Mouse (Mus musculus) erythroblast, adult 5-6 weeks (primary cell): ENCODE measurements around the gene Smim8. TPM values are rescaled to one million over a fixed set of nuclear protein-coding genes. Genes with fewer than 3 reads are reported as not detected.
A peak's percentile ranks its signal among the peaks of the same experiment; 100 is the strongest.
"Not testable (repeated sequence)": the region's sequence is repeated elsewhere in the genome, so short reads cannot be mapped to it uniquely, and the experiment has no call there.

Experiments used
- ATAC-seq: replicated peaks from 2 replicates; pipeline ENCODE4 v1.8.0; 2016; ENCODE audit warnings: moderate number of reproducible peaks, mild to moderate bottlenecking, moderate TSS enrichment, inconsistent platforms; ENCODE audit not compliant: poor library complexity, low FRiP score, severe bottlenecking
- total RNA-seq, 2 experiments: library from RNA; stranded (forward) in 1 of 2; stranded (reverse) in 1 of 2; fragments of 150-400 nt in 1 of 2; fragments of 200-764, 138-1000 nt in 1 of 2; gene quantifications; 2 replicates each; pipeline versions ENCODE4 v1.2.3 to v1.2.4; 2015 to 2017; ENCODE audit warnings: low replicate concordance in 2 of 2

Gene Smim8
- 15.8 and 16.1 TPM in 2 replicates for total RNA-seq (2015; ENCODE audit: low replicate concordance)
- total RNA-seq (2017; ENCODE audit: low replicate concordance): 28.5 and 29.4 TPM in 2 replicates

DNA sequence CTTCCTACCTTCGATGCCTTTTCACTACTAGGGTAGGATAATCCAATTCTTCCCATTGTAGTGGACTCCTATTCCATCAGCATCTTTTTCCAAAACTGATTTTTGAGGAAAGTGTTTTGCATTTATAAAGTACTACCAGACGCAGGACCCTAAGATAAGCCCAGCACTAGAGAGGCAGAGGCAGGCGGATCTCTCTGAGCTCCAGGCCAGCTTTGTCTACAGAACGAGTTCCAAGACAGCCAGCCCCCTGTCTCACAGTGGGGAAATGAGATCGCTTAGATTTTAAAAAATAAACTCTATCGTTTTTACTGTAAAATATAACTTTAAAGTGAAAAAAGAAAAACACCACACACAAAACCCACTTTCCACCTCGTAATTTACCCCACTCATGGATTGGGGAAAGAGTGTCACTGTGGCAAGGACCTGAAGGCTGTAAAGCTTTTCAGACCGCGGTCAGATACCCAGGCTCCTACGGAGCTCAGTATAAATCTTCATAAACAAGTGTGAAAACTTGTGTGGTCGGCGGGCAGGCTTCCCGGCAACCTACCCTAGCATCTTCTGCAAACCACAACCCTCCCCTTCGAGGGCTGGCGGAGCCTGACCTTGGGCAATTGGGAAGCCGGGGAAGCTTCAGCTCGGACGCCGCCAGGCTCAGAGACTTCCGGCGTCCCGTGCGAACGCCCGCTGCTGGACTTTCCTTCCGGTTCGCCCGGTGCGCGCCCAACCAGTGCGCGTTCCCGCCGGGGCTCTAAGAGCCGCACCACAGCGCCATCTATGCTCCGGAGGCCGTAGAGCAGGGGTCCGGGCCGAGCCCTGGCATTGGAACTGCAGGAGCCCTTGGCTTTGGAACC lies at the start of gene Smim8:
Gene Smim8 (minus strand): TSS at position 747 of the 851 bp plus-strand sequence.
- peak; percentile 99 for ATAC-seq

DNA sequence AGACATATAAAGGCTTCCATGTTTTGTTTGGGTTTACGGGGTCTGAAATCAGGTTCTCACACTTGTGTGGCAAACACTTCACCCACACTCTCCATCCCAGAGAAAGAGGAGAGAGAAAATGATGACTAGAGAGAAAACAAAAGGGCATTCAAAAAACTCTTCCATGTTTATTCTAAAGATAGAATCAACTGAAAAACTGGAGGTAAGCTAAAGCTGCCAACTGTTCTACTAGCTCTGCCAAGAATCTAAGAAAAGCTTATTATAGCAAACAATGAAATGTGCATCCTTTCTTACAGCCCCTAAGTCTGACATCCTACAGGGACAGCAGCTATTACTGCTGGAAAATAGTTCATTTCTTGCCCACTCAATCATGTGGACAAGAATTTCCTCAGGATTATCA lies 45.7 kb upstream of the Smim8 start:
- ATAC-seq: no peak

DNA sequence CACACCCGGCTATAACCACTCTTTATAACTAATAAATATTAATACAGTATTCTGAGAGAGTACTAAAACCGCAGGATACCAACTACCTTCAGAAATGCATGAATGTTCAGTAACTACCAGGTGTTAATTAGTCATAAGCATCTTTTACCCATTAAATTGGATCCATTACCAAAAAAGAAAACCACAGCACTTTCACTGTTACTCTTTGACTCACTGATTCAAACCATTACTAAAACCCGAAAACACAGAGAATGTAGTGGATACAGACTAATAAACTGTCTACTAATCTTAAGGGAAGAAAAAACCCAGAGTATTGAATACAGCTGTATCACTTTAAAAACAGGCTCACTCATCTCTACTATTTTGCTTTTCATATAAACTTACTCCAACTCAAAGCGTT lies 41.7 kb upstream of the Smim8 start:
- no peak for ATAC-seq

DNA sequence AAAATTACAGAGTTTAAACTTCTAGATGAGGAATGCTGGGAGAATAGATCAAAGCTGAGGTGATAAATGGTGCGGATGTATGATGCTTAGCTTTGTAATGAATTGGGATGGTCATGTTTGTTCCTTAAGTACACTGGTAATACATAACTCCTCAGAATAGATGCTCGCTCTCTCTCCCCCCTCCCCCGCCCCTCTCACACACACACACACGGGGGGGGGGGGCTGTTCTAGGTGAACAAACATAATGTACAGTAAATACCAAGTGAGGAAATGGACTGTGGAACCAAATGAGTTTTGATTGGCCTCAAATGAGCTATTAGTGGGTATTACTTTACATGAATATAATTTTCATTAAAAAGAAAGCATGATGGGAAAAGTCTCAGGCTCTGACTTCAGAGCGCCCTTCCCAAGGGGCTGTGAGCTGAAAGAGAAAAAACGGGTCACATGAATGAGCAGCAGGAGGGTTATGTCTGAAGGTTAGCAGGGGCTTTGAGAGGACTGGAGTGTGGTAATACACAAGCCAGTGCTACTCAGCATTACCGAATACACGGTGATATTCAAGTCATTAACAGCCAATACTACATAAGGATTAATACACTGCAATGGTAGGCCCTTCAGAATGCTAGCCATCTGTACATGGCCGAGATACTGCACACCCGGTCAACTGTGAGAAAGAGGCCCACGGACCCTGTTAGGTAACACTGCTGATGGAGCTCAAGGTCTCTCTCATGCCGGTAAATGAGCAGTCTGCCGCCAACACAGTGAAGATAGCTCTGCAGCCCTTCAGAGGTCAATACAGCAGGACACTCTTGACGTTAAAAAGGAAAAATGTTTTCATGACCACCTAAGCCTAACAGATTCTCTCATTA lies 23.2 kb upstream of the Smim8 start:
- ATAC-seq: no peak

DNA sequence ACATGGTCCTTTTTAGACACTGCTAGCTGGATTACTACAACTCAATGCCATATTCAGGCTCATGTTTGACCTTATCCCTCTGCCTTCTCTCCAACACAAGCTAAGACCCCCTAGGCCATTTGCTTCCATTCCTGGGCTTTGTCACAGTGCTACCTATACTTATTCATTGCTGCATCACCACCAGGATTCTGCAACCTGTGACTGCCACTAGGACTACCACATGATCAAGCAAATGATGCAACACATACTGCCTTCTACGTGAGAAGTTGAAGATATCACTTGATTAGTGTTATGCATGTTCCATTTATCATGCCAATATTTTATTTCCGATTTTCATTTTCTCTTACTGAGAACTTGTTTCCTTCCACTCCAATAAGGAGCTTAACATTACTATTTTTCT lies 19.8 kb upstream of the Smim8 start:
- no peak for ATAC-seq

DNA sequence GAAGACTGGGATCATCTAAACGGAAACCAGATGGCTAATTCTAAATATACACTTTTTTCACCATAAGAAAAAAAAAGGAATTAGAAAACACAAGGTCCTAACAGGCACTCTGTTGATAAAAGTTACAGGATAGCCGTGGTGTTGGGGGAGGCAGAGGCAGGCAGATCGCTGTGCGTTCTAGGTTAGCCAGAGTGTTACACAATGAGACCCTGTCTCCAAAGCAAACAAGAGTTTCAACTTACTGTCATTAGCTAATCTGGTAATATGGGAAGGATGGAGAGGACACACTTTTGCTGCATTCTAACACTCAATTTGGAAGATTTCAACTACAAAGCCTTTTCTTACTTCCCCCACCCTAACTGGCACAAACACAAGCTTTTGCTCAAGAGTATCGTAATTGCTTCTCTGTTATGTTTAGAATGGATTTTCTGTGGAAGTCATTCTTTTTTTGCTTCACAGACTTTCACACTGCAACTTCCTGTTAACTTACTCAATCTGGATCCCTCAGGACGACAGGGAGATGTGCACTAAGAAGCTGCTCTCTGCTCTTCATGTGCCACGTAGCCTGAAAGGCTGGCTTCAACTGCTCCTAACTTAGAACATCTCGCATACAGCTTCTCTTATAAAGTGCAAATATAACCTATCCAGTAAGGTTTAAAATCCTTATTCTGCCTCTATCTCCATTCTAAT lies 19.2 kb upstream of the Smim8 start:
- ATAC-seq: no peak

DNA sequence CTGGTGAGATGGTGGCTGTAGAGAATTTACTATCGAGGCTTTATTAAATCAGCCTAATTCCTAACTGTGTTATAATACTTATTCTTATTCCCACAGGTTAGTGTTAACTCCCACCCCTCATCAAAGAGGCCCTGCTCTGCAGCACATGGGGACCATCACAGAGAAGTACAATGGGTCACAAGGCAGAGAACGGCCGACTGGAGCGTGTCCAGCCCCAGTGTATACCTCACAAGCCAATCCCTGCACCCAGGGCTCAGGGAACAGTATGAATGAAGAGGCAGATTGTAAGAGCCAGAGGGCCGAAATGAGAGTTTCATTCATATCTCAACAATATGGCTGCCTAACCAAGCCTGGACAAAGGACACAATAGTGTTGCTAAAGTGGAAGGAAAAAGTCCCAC lies 18.1 kb upstream of the Smim8 start:
- no peak for ATAC-seq

DNA sequence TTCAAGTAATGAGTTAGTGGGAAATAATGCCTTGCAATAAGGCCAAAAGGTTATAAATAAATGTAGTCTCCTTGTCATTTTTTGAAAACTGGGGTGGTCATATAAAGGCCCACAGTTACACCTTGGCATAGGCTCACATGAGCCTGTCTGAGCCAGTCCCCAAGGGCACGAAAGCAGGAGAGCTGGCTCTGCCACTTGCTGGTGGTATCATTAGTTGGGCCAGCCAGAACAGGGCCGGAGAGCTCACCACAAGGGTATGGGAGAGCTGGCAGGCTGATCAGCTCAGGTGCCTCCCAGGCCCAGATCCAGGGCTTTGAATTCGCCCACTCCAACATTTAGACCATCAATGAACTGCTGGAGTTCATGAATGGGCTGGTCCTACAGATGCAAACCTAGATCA lies 8.3 kb upstream of the Smim8 start:
- no peak for ATAC-seq

DNA sequence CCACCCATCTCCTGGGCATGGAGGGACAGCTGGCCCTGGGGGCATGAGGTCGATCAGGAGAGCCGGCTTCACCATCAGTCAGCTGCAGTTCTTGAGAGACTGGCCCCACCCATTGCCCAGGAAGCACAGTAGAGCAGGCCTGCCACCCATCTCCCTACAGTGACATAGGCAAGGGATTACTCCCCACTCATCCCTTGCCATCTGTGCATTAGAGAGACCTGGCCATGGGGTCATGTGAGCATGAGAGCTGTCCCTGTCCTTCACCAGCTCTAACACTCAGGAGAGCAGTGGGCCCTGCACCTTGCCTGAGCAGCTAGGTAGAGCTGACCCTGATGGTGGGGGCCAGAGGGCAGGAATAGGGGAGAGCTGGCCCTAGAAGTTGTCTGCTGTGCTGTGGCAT lies 7.4 kb upstream of the Smim8 start:
- no peak for ATAC-seq

DNA sequence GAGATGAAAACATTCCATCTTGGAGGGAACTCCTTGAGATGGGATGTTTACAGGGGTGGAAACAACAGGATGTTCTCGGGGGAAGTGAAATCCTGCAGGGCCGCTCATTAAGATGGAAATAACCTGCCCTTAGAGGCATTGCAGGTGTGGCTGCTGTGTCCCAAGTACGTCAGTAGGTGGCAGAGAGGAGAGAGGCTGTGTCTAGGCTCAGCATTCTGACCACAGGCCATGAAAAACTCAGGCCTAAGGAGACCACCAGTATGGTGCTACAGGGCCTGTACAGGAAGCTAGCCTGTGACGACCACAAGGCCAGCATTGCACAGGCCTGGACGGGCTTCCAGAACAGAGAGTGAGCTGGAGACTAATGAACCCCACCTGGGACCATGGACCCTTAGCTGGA lies 6.6 kb upstream of the Smim8 start:
- ATAC-seq: no peak

DNA sequence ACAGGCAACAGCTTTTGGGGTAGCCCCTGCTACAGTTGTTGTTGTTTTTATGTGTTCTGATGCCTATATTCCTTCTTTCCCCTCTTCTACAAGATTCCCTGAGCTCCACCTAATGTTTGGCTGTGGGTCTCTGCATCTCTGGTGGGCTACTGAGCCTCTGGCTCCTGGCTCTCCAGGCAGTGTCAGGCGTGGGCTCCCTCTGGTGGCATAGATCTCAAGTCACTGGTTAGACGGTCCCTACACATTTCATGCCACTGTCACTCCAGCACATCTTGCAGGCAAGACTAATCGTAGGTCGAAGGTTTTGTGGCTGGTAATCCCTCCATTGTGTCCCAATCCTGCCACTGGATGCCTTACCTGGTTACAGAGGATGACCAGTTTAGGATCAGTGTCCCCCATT lies 4.5 kb upstream of the Smim8 start:
- ATAC-seq: no peak

DNA sequence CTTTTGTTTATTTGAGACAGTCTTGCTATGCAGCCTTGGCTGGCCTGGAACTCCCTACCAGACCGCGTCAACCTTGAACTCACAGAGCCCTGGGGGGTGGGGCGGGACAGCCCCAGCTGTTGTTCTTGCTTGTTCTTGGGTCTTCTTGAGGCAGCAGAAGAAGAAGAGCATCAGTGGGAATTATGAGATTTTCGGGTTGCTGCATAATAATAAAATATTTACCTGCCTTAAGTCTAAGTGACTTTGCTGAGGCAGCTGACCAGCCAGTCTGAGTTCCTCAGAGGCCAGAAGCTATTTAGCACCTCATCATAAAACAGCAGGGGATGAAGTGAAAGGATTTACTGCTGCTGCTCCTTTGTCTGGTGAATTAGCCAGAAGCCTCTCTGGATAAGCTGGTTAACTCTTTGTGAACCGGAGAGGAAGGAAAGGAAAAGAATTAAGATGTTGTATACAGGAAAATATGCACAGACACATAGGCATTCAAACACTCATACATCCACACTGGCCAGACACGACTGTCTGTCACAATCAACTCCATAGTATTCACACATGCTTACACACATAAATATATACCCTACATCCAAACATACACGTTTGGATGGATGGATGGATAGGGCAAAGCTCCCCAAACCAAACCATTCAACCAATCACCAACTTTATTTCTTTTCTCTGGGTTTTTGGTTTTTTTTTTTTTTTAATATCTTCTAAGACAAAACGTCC lies 6.4 kb downstream of the Smim8 start:
- ATAC-seq: no peak

DNA sequence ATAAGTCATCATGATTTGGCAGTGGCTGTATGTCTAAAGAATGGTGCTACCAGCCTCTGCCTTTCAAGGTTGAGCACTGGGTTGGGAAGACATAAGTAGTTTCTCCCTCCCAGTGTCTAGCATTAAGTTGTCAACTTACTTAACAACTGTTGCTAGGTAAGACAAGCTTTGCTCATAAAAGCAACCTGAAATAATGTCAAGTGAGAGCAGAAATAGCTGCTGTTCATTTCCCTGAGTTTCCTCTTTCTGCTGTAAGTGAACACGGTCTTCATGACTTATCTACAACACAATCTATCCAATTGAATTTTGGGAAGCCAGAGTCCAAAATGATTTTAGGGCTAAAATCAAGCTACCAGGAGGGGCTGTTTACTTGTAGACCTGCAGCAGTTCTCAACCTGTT lies 22.1 kb downstream of the Smim8 start, which contains the start of gene Gm136:
Gene Gm136 (minus strand): TSS at position 101 of the 400 bp plus-strand sequence.
- no peak for ATAC-seq

DNA sequence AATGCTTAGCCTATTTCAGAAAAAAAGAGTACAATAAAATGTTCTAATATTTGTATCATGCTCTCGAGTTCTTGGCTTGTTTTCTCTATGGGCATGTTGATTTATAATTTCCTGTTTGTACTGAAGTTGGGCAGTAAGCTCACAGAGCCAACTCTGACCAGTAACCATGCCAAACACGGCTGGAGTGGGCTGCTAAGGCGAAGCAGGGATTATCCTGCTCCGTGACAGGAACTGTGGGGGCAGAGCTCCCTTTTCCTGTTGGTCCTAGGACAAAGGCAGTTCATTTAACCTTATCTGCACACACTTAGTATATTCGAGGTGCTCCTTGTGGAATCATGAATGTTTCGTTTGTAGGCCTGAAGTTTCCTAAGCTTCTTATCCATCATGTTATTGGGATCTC lies 29.0 kb downstream of the Smim8 start:
- no peak for ATAC-seq

DNA sequence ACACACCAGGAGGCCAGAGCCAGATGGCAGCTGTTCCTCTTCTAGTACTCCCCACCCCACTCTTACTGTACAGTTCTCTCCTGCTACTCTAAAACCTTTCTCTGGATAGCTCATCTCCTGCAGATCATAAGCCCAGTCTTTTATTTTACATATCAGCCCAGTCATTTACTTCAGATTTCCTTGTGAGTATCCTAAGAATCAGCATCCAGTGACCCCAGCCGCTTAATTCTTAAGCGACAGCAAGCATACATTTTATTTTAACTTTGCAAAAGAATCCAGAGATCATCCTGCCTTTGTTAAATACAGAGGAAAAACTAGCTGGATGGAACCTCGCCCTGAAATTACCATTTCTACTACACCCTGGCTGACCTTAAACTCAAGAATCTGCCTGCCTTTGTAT lies 43.8 kb downstream of the Smim8 start:
- no peak for ATAC-seq

DNA sequence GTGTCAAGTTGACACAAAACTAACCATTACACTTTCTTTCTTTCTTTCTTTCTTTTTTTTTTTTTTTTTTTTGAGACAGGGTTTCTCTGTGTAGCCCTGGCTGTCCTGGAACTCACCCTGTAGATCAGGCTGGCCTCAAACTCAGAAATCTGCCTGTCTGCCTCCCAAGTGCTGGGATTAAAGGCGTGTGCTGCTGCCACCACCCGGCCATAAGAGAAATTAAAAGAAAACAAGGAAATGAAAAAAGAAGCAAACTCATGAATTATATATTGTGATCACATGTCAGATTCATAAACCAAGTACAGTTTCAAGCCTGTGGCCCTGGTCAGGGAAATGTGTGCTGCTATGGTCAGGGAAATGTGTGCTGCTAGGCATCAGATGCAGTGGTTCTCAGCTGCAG lies 44.8 kb downstream of the Smim8 start:
- ATAC-seq: not testable (repeated sequence)

DNA sequence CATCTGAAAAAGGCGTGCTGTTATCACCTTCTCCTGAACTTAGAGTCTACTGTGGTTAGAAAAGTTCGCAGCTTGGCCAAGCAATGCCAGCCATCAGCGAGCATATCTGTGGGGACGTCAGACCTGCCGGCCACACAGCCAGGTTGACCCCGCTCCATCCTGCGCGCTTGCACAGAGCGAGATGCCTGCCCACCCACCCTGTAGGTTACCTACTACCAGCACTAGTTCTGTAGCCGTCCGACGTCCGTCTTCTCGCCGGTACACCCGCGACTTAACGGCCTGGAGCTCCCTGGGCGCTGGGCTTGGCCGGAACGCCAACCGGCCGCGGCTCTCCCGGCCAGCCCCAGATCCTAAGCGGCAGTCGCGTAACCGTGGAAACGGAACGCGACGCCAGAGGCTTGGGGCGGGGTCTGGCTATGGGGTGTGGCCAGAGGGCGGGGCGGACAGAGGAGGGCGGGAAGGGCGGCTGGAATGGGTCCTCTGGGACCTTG lies 48.3 kb downstream of the Smim8 start, which contains the start of gene Cfap206:
Gene Cfap206 (minus strand): TSS at position 356 of the 491 bp plus-strand sequence.
- ATAC-seq: no peak; the same call in 1 of the 2 replicates

DNA sequence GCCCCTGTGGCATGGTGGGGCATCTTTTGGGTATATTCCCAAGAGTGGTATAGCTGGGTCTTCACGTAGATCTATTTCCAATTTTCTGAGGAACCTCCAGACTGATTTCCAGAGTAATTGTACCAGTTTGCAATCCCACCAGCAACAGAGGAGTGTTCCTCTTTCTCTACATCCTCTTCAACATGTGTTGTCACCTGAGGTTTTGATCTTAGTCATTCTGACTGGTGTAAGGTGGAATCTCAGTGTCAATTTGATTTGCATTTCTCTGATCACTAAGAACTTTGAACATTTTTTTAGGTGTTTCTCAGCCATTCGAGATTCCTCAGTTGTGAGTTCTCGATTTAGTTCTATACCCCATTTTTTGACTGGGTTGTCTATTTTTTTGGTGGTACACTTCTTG lies 52.5 kb downstream of the Smim8 start:
- not testable (repeated sequence) for ATAC-seq

DNA sequence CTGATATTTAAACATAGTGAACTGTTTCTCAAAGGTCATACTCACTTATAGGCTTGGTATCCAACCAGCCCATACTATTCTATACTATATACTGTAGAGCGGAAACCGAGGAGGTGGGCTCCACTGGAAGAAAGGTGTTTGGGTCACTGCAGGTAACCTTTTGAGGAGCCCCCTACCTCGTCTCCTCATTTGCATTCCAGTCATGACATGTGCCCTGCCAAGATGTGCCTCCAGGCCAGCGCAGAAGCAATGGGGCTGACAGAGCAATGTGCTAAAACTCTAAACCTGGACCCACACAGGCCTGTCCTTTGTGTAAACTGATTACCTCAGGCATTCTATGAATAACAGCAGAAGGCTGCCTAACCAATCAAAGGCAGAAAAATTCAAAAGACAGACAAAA lies 53.9 kb downstream of the Smim8 start:
- ATAC-seq: no peak
